8 mouse cellular contexts compared by ENCODE assay signal in the genomic region with DNA sequence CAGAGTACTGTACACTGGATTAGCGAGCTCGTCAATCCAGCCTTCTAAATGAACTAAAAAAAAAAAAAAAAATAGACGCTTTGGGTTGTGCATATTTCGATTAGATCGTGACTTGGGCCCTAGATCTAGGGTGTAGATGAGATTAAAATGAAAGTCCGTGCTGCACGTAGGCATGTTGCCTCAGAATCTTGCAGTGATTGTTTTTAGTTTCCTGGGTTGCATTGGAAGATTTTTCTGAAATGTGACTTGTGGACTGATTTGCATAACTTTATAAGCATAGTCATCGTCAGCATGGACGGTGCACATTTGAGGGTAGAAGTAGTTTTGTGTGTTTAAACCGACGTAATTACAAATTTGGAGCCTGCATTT. TPM values are rescaled to one million over a fixed set of nuclear protein-coding genes. Genes with fewer than 3 reads are reported as not detected.
DNase-seq lines count a peak whose midpoint lies in the region; ATAC-seq lines count a peak whose summit lies in the region.

No protein-coding gene starts in this region.

- H3K9ac ChIP-seq in lung, embryonic 15.5 days: peak overlapping the region; percentile 99
- peak overlapping the region; percentile 94 for H3K9ac ChIP-seq in embryonic facial prominence, embryonic 11.5 days (replicated peaks; ENCODE audit: low read length)
- H3K9ac ChIP-seq in intestine, embryonic 16.5 days (ENCODE audit: low read depth, low read length): peak overlapping the region; percentile 100
- peak overlapping the region; percentile 99 for H3K9ac ChIP-seq in neural tube, embryonic 15.5 days (replicated peaks)

- H3K4me1 ChIP-seq in lung, embryonic 15.5 days: peaks cover 23% of the 10 kb centered on the region
- H3K4me1 ChIP-seq in embryonic facial prominence, embryonic 11.5 days (ENCODE audit: control insufficient read depth, insufficient read depth, low read length): no peaks in the 10 kb centered on the region
- H3K4me1 ChIP-seq in intestine, embryonic 16.5 days (ENCODE audit: control insufficient read depth, insufficient read depth, low read length): peaks cover 12% of the 10 kb centered on the region
- H3K4me1 ChIP-seq in neural tube, embryonic 15.5 days: peaks cover 36% of the 10 kb centered on the region

- no peaks in the 10 kb centered on the region for H3K36me3 ChIP-seq in lung, embryonic 15.5 days
- no peaks in the 10 kb centered on the region for H3K36me3 ChIP-seq in embryonic facial prominence, embryonic 11.5 days (replicated peaks; ENCODE audit: control insufficient read depth, insufficient read depth, low read depth, low read length)
- H3K36me3 ChIP-seq in intestine, embryonic 16.5 days (ENCODE audit: control insufficient read depth, insufficient read depth, low read length): no peaks in the 10 kb centered on the region
- no peaks in the 10 kb centered on the region for H3K36me3 ChIP-seq in neural tube, embryonic 15.5 days

- peak overlapping the region; percentile 90 for H3K4me3 ChIP-seq in lung, embryonic 15.5 days
- H3K4me3 ChIP-seq in embryonic facial prominence, embryonic 11.5 days (ENCODE audit: low read depth, low read length): peak overlapping the region; percentile 95
- H3K4me3 ChIP-seq in intestine, embryonic 16.5 days (ENCODE audit: low read length): peak overlapping the region; percentile 100
- peak overlapping the region; percentile 97 for H3K4me3 ChIP-seq in neural tube, embryonic 15.5 days (replicated peaks)

- DNase-seq in lung, postnatal 36 days: no peak
- no peak for DNase-seq in embryonic facial prominence, embryonic 11.5 days (ENCODE audit: low spot score)
- DNase-seq in ovary, postnatal 10 days (ENCODE audit: low spot score): no peak
- no peak for DNase-seq in frontal cortex, postnatal 14 days (ENCODE audit: low spot score in 2 of 2)
- DNase-seq in T-cell, adult 2 months (ENCODE audit: low spot score): no peak

- peak overlapping the region; percentile 64 for H3K4me2 ChIP-seq in lung, embryonic 15.5 days
- peak overlapping the region; percentile 78 for H3K4me2 ChIP-seq in embryonic facial prominence, embryonic 11.5 days (ENCODE audit: low read depth, low read length)
- H3K4me2 ChIP-seq in intestine, embryonic 16.5 days (ENCODE audit: low read depth, low read length): peak overlapping the region; percentile 71
- peak overlapping the region; percentile 91 for H3K4me2 ChIP-seq in neural tube, embryonic 15.5 days

- no peak overlapping the region for H3K27ac ChIP-seq in lung, embryonic 15.5 days
- H3K27ac ChIP-seq in embryonic facial prominence, embryonic 11.5 days (replicated peaks; ENCODE audit: low read depth, low read length): no peak overlapping the region
- no peak overlapping the region for H3K27ac ChIP-seq in intestine, embryonic 16.5 days (ENCODE audit: low read length)
- H3K27ac ChIP-seq in neural tube, embryonic 15.5 days (replicated peaks): peak overlapping the region; percentile 99

- ATAC-seq in lung, embryonic 15.5 days (ENCODE audit: borderline replicate concordance, extremely low read depth, low FRiP score, low TSS enrichment): no peak
- ATAC-seq in embryonic facial prominence, embryonic 11.5 days (replicated peaks; ENCODE audit: insufficient number of reproducible peaks, low FRiP score, low TSS enrichment, low read depth): no peak
- ATAC-seq in intestine, embryonic 16.5 days: no peak
- ATAC-seq in neural tube, embryonic 15.5 days (ENCODE audit: low FRiP score): no peak

- H3K9me3 ChIP-seq in lung, embryonic 15.5 days: no peaks in the 10 kb centered on the region
- H3K9me3 ChIP-seq in embryonic facial prominence, embryonic 11.5 days (replicated peaks; ENCODE audit: control insufficient read depth, low read length): no peaks in the 10 kb centered on the region
- H3K9me3 ChIP-seq in intestine, embryonic 16.5 days (ENCODE audit: control insufficient read depth, low read length): no peaks in the 10 kb centered on the region
- H3K9me3 ChIP-seq in neural tube, embryonic 15.5 days (replicated peaks): no peaks in the 10 kb centered on the region

- H3K27me3 ChIP-seq in lung, embryonic 15.5 days: 0 out of 2 replicates have a peak, but pooled peaks cover 4% of the 10 kb centered on the region
- 0 out of 2 replicates have a peak, but pooled peaks cover 4% of the 10 kb centered on the region for H3K27me3 ChIP-seq in embryonic facial prominence, embryonic 11.5 days (ENCODE audit: control insufficient read depth, insufficient read depth, low read length)
- no peaks in the 10 kb centered on the region for H3K27me3 ChIP-seq in intestine, embryonic 16.5 days (replicated peaks; ENCODE audit: control insufficient read depth, insufficient read depth, low read length)
- H3K27me3 ChIP-seq in neural tube, embryonic 15.5 days (replicated peaks): no peaks in the 10 kb centered on the region

- under 1% methylated on average over 11 of the region's 11 CpGs for WGBS in lung, embryonic 15.5 days
- under 1% methylated on average over 11 of the region's 11 CpGs for WGBS in embryonic facial prominence, embryonic 11.5 days
- WGBS in intestine, embryonic 16.5 days: under 1% methylated on average over 11 of the region's 11 CpGs
- WGBS in neural tube, embryonic 15.5 days: under 1% methylated on average over 11 of the region's 11 CpGs

RNA-seq across cellular contexts. Expression of a gene that starts 1.5 kb away (rescaled TPM):
- 8.3 and 10.2 TPM in 2 replicates for polyA plus RNA-seq in lung, embryonic 15.5 days (2015; fragmentation: Nextera tagmentation; extraction: Ambion mirVana)
- 7.4 and 8.4 TPM in 2 replicates for polyA plus RNA-seq in embryonic facial prominence, embryonic 11.5 days (2014; fragmentation: Nextera tagmentation; extraction: Ambion mirVana)
- 7.1 and 7.6 TPM in 2 replicates for polyA plus RNA-seq in intestine, embryonic 16.5 days (2015; fragmentation: Nextera tagmentation; extraction: Ambion mirVana)
- polyA plus RNA-seq in neural tube, embryonic 15.5 days (2015; fragmentation: Nextera tagmentation; extraction: Ambion mirVana): 12.2 and 12.9 TPM in 2 replicates

RNA-seq across cellular contexts. Expression of a gene that starts 19.2 kb away (rescaled TPM):
- 65.6 and 66.1 TPM in 2 replicates for polyA plus RNA-seq in lung, embryonic 15.5 days (2015; fragmentation: Nextera tagmentation; extraction: Ambion mirVana)
- 85.9 and 98.4 TPM in 2 replicates for polyA plus RNA-seq in embryonic facial prominence, embryonic 11.5 days (2014; fragmentation: Nextera tagmentation; extraction: Ambion mirVana)
- 73.1 and 77.4 TPM in 2 replicates for polyA plus RNA-seq in intestine, embryonic 16.5 days (2015; fragmentation: Nextera tagmentation; extraction: Ambion mirVana)
- 105 and 109 TPM in 2 replicates for polyA plus RNA-seq in neural tube, embryonic 15.5 days (2015; fragmentation: Nextera tagmentation; extraction: Ambion mirVana)
